Mouse (Mus musculus): ENCODE measurements around the gene D10Jhu81e. TPM values are rescaled to one million over a fixed set of nuclear protein-coding genes. Genes with fewer than 3 reads are reported as not detected.

The D10Jhu81e gene
- polyA plus RNA-seq, 1 experiment from 2014 or later = 48.3 TPM

- no peak overlapping the region for H3K9ac ChIP-seq
- H3K27me3 ChIP-seq (replicated peaks) = no peaks in the 10 kb centered on the region
- no peak overlapping the region for H3K4me3 ChIP-seq
- H3K4me1 ChIP-seq = peaks cover 16% of the 10 kb centered on the region
- no peak for ATAC-seq (ENCODE audit: extremely low read depth, insufficient number of reproducible peaks, low FRiP score, low TSS enrichment)
- H3K36me3 ChIP-seq = no peaks in the 10 kb centered on the region
- no peak overlapping the region for H3K27ac ChIP-seq (replicated peaks)
- 74% methylated on average over 3 of the region's 3 CpGs for WGBS
- H3K4me2 ChIP-seq = no peak overlapping the region
- H3K9me3 ChIP-seq = no peaks in the 10 kb centered on the region
These were observed 28.7 kb downstream of the D10Jhu81e start for GRCm38 (mm10) chr10:78140843-78141242.

DNA sequence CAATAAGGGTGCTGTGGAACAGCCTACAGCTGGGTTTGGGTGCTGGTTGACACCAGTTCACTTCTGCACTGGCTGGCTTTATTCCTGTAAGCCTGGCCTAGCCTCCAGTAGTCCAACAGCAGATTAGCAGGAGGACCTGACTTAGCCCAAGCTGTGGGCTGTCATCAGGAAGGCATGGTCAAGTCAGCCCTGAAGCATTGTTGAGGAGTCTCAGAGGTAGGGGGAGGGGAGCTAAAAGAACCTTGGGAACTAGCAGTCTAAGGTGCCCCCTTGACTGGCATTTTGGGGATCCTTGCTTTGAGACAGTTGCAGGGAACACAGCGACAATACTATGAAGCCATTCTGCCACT lies 29.4 kb downstream of the D10Jhu81e start:
- no peak for ATAC-seq (ENCODE audit: extremely low read depth, insufficient number of reproducible peaks, low FRiP score, low TSS enrichment)
- Histone ChIP-seq H3K9me3 (no peaks in the 10 kb centered on the region), H3K4me2 (no peak overlapping the region), H3K9ac (no peak overlapping the region), H3K36me3 (no peaks in the 10 kb centered on the region), H3K27ac (replicated peaks) (no peak overlapping the region), H3K4me1 (peaks cover 22% of the 10 kb centered on the region), H3K27me3 (replicated peaks) (no peaks in the 10 kb centered on the region), H3K4me3 (no peak overlapping the region)
- 91% methylated on average over 1 of the region's 1 CpGs for WGBS

DNA sequence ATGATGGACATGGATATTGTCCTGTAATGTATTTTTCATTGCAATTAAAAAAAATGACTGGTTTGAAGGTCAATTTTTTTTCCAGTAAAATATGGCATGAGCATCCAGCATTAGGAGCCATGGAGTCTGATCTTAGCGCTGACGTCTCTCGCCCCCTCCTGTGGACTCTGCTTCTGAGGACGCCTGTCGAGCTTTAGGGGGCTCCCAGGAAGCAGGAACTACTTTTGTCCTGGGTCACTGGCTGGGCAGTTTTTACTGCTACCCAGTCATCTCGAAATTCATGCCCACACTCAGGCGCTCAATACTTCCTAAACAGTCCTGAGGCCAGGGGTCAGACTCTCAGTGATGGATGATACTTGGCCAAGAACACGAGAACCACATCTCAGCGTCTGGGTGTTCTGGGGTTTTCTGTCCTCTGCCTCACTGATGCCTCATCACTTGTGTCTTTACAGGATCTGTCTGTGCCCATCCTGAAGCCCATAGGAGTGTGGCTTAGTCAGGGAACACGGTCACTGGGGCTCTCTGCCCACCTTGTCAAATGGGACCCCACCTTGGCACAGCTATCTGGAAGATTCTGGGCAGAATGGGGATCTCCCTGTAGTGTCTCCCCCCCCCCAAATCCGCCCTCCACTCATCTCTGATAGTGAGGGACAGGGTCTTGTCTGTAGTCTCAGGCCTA lies 29.9 kb downstream of the D10Jhu81e start:
- Histone ChIP-seq H3K4me3 (no peak overlapping the region), H3K27ac (replicated peaks) (0 out of 2 replicates have a peak overlapping the region, but pooled peaks have one; percentile 9), H3K9ac (no peak overlapping the region), H3K36me3 (no peaks in the 10 kb centered on the region), H3K4me2 (no peak overlapping the region), H3K27me3 (replicated peaks) (no peaks in the 10 kb centered on the region), H3K4me1 (peaks cover 27% of the 10 kb centered on the region), H3K9me3 (no peaks in the 10 kb centered on the region)
- ATAC-seq (ENCODE audit: extremely low read depth, insufficient number of reproducible peaks, low FRiP score, low TSS enrichment) = no peak
- WGBS = 71% methylated on average over 11 of the region's 11 CpGs

DNA sequence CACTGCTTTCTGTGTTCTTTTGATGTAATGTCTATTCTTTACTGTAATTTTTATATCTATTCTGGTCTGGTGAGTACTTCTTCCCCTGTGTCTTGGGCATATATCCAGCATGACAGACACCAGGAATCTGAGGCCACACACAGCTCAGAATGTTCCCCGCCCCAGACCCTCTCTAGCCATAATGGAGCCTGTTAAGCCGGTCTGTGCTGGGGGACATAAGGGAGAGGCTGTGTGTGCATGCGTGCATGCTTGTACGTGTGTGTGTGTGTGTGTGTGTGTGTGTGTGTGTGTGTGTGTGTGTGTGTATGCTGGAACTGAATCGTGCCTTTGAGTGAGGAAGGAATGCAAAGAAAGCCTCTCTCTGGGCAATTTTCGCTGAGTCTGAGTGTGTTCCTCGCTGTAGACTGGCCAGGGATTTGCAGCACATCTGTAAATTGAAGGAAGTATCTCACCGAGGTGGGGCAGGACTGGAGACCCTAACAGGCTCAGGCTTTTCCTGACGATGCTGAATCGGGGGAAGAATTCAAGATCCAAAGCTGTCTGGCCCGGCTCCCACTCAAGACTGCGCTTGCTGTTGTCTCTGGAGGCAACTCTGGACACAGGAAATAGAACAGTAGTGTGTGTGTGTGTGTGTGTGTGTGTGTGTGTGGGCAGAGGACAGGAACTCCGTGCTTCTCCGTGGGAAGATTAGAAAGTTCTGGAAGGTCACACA lies 30.6 kb downstream of the D10Jhu81e start:
- 38% methylated on average over 14 of the region's 14 CpGs for WGBS
- ATAC-seq (ENCODE audit: extremely low read depth, insufficient number of reproducible peaks, low FRiP score, low TSS enrichment) = no peak
- no peak overlapping the region; the same call in 1 of the 2 replicates for H3K9ac ChIP-seq

DNA sequence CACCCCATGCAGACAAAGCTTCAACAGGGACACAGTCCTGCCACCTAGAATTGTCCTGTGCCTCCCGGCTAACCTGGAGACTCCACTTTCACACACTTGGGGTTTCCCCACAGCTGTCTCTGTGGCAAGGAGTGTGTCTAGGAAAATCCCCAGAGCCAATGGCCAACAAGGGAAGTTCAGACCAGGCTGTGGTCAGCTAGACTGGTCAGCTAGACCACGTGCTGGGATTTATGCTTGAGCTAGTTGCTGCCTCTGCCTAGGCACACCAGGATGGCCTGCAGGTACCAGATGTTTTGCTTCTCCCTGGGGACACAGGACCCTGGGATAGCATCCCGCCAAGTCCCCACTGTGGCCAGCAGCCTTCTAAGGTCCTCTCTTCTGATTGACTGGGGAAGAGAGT lies 32.4 kb downstream of the D10Jhu81e start:
- Histone ChIP-seq H3K4me2 (no peak overlapping the region), H3K36me3 (no peaks in the 10 kb centered on the region), H3K27ac (replicated peaks) (no peak overlapping the region), H3K9ac (no peak overlapping the region), H3K9me3 (no peaks in the 10 kb centered on the region), H3K4me3 (no peak overlapping the region), H3K27me3 (replicated peaks) (no peaks in the 10 kb centered on the region), H3K4me1 (peaks cover 32% of the 10 kb centered on the region)
- ATAC-seq (ENCODE audit: extremely low read depth, insufficient number of reproducible peaks, low FRiP score, low TSS enrichment) = no peak
- 80% methylated on average over 3 of the region's 3 CpGs for WGBS

More for the DNA sequence above, 30.6 kb downstream of the D10Jhu81e start:
- Histone ChIP-seq H3K36me3 (no peaks in the 10 kb centered on the region), H3K4me3 (no peak overlapping the region), H3K4me2 (peak overlapping the region; percentile 8; the same call in 1 of the 2 replicates), H3K27ac (replicated peaks) (peak overlapping the region; percentile 9), H3K4me1 (peaks cover 32% of the 10 kb centered on the region), H3K9me3 (no peaks in the 10 kb centered on the region), H3K27me3 (replicated peaks) (no peaks in the 10 kb centered on the region)

- no peak for ATAC-seq (ENCODE audit: extremely low read depth, insufficient number of reproducible peaks, low FRiP score, low TSS enrichment)
- Histone ChIP-seq H3K36me3 (no peaks in the 10 kb centered on the region), H3K4me3 (no peak overlapping the region), H3K9me3 (no peaks in the 10 kb centered on the region), H3K27ac (replicated peaks) (no peak overlapping the region), H3K9ac (no peak overlapping the region), H3K27me3 (replicated peaks) (no peaks in the 10 kb centered on the region), H3K4me2 (no peak overlapping the region), H3K4me1 (peaks cover 32% of the 10 kb centered on the region)
- WGBS = 71% methylated on average over 5 of the region's 5 CpGs
These were observed 33.6 kb downstream of the D10Jhu81e start for GRCm38 (mm10) chr10:78135947-78136346.

- Histone ChIP-seq H3K9ac (peak overlapping the region; percentile 67), H3K27me3 (replicated peaks) (0 out of 2 replicates have a peak, but pooled peaks cover 6% of the 10 kb centered on the region), H3K4me2 (peak overlapping the region; percentile 57), H3K36me3 (no peaks in the 10 kb centered on the region), H3K9me3 (no peaks in the 10 kb centered on the region), H3K4me3 (peak overlapping the region; percentile 29), H3K27ac (replicated peaks) (peak overlapping the region; percentile 24; the same call in 1 of the 2 replicates), H3K4me1 (peaks cover 32% of the 10 kb centered on the region)
- 8% methylated on average over 14 of the region's 14 CpGs for WGBS
- no peak for ATAC-seq (ENCODE audit: extremely low read depth, insufficient number of reproducible peaks, low FRiP score, low TSS enrichment)
These were observed 34.4 kb downstream of the D10Jhu81e start for GRCm38 (mm10) chr10:78134975-78135798.

GRCm38 (mm10) chr10:78134400-78134799 lies 35.2 kb downstream of the D10Jhu81e start:
- Histone ChIP-seq H3K4me1 (peaks cover 35% of the 10 kb centered on the region), H3K9ac (peak overlapping the region; percentile 67; the same call in 1 of the 2 replicates), H3K27ac (replicated peaks) (no peak overlapping the region), H3K27me3 (replicated peaks) (0 out of 2 replicates have a peak, but pooled peaks cover 12% of the 10 kb centered on the region), H3K4me3 (no peak overlapping the region), H3K36me3 (no peaks in the 10 kb centered on the region), H3K4me2 (peak overlapping the region; percentile 57; the same call in 1 of the 2 replicates), H3K9me3 (no peaks in the 10 kb centered on the region)
- no peak for ATAC-seq (ENCODE audit: extremely low read depth, insufficient number of reproducible peaks, low FRiP score, low TSS enrichment)
- WGBS = 65% methylated on average over 4 of the region's 4 CpGs

DNA sequence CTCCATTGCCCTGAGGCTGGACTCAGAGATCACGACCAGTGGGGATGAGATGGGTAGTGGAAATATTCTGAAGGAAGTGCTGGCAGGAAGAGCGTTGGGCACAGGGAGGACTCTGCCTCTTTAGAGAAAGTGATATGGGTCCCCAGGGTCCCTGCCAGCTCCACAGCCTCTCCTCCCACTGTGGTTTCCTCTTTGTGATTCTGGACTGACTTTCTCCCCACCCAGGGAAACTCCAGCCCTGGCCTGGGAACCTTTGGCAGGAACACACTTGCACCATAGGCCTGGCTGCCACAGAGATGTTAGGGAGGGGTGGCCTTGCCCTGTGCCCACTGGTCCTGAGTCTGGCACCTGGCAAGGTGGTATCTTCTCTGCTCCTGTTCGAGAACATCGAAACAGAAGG lies 39.6 kb downstream of the D10Jhu81e start:
- no peak overlapping the region for H3K9ac ChIP-seq
- H3K27ac ChIP-seq (replicated peaks) = 0 out of 2 replicates have a peak overlapping the region, but pooled peaks have one; percentile 9
- no peaks in the 10 kb centered on the region for H3K36me3 ChIP-seq
- H3K4me2 ChIP-seq = no peak overlapping the region
- WGBS = 59% methylated on average over 4 of the region's 4 CpGs
- ATAC-seq (ENCODE audit: extremely low read depth, insufficient number of reproducible peaks, low FRiP score, low TSS enrichment) = no peak
- no peak overlapping the region for H3K4me3 ChIP-seq
- peaks cover 20% of the 10 kb centered on the region for H3K4me1 ChIP-seq
- H3K27me3 ChIP-seq (replicated peaks) = peaks cover 12% of the 10 kb centered on the region; the same call in 1 of the 2 replicates
- H3K9me3 ChIP-seq = no peaks in the 10 kb centered on the region

DNA sequence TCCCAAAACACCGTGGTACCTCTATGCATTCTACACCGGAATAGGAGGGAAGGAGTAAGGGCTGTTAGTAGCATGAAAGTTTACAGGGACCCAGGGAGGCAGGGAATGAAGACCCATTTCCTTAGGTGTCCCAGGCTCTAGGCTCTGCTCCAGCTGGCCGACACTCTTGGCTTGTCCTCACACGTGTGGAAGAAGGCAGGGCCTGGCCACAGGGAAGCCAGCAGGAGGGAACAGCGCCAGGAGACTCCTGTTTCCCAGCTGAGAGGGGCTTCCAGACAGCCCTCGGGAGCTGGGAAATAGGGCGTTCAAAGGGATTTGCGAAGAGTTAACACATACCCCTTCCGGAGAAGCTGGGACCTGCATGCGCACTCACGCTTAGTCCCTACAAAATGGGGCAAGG lies 40.2 kb downstream of the D10Jhu81e start:
- Histone ChIP-seq H3K36me3 (no peaks in the 10 kb centered on the region), H3K4me2 (no peak overlapping the region), H3K27me3 (replicated peaks) (peaks cover 12% of the 10 kb centered on the region; the same call in 1 of the 2 replicates), H3K4me1 (peaks cover 15% of the 10 kb centered on the region), H3K27ac (replicated peaks) (peak overlapping the region; percentile 9; the same call in 1 of the 2 replicates), H3K9me3 (no peaks in the 10 kb centered on the region), H3K9ac (no peak overlapping the region), H3K4me3 (no peak overlapping the region)
- WGBS = 38% methylated on average over 11 of the region's 11 CpGs
- ATAC-seq (ENCODE audit: extremely low read depth, insufficient number of reproducible peaks, low FRiP score, low TSS enrichment) = no peak

GRCm38 (mm10) chr10:78128647-78129046 lies 40.9 kb downstream of the D10Jhu81e start:
- ATAC-seq (ENCODE audit: extremely low read depth, insufficient number of reproducible peaks, low FRiP score, low TSS enrichment) = no peak
- peaks cover 19% of the 10 kb centered on the region for H3K4me1 ChIP-seq
- H3K9me3 ChIP-seq = no peaks in the 10 kb centered on the region
- H3K4me3 ChIP-seq = no peak overlapping the region
- peaks cover 12% of the 10 kb centered on the region; the same call in 1 of the 2 replicates for H3K27me3 ChIP-seq (replicated peaks)
- no peaks in the 10 kb centered on the region for H3K36me3 ChIP-seq
- no peak overlapping the region for H3K4me2 ChIP-seq
- 63% methylated on average over 2 of the region's 2 CpGs for WGBS
- H3K27ac ChIP-seq (replicated peaks) = no peak overlapping the region
- H3K9ac ChIP-seq = no peak overlapping the region

Data from heart, embryonic 13.5 days (tissue).